23 mouse cellular contexts compared by ENCODE assay signal in the genomic region with DNA sequence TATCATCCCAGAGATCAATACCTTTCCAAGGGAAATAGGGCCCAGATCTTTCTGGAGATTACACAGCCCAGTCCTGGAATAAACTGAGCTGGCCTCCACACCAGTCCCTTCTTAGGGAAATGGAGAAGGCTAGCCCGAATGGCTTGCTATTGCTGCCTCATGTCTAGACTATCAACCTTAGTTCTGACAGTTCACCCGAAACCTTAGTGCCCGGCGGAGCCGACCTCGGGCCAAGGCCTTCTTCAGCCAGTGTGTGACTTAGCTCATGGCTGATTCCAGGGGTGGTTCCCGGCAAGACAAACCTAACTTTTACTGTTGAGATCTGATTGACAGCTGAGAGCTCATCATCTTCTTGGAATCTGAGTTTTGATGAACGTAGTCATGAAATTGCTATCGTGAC.
A peak's percentile ranks its signal among the peaks of the same experiment; 100 is the strongest.
DNase-seq lines count a peak whose midpoint lies in the region; ATAC-seq lines count a peak whose summit lies in the region.
"Had no signal": no experiment of that assay in that cellular context is flagged by ENCODE, and none has a peak within 500 bp of the region (broad histone marks: within the 10 kb centered on the region; RNA-seq: fewer than 3 reads in every experiment).

No protein-coding gene starts in this region.

- WGBS in lung, embryonic 15.5 days, result 66% methylated on average over 9 of the region's 9 CpGs
- 61% methylated on average over 9 of the region's 9 CpGs for WGBS in intestine, embryonic 16.5 days
- WGBS in stomach, embryonic 16.5 days, result 64% methylated on average over 9 of the region's 9 CpGs
- WGBS in kidney, embryonic 16.5 days, result 85% methylated on average over 9 of the region's 9 CpGs

- peaks cover 70% of the 10 kb centered on the region for H3K4me1 ChIP-seq in lung, embryonic 15.5 days
- H3K4me1 ChIP-seq in intestine, embryonic 16.5 days (ENCODE audit: control insufficient read depth, insufficient read depth, low read length), result peaks cover 55% of the 10 kb centered on the region
- H3K4me1 ChIP-seq in stomach, embryonic 16.5 days (ENCODE audit: control insufficient read depth, insufficient read depth, low read length), result peaks cover 44% of the 10 kb centered on the region
- H3K4me1 ChIP-seq in kidney, embryonic 16.5 days (ENCODE audit: insufficient read depth, low read length), result peaks cover 18% of the 10 kb centered on the region
- H3K4me1 ChIP-seq: embryonic facial prominence, embryonic 12.5 days had no signal

- 0 out of 2 replicates have a peak, but pooled peaks cover 3% of the 10 kb centered on the region for H3K36me3 ChIP-seq in lung, embryonic 15.5 days
- peaks cover 14% of the 10 kb centered on the region for H3K36me3 ChIP-seq in intestine, embryonic 16.5 days (ENCODE audit: control insufficient read depth, insufficient read depth, low read length)
- H3K36me3 ChIP-seq in stomach, embryonic 16.5 days (ENCODE audit: control insufficient read depth, insufficient read depth, low read length), result no peaks in the 10 kb centered on the region
- peaks cover 8% of the 10 kb centered on the region; the same call in 1 of the 2 replicates for H3K36me3 ChIP-seq in kidney, embryonic 16.5 days (ENCODE audit: insufficient read depth, low read length)

- no peaks in the 10 kb centered on the region for H3K27me3 ChIP-seq in lung, embryonic 15.5 days
- no peaks in the 10 kb centered on the region for H3K27me3 ChIP-seq in intestine, embryonic 16.5 days (replicated peaks; ENCODE audit: control insufficient read depth, insufficient read depth, low read length)
- no peaks in the 10 kb centered on the region for H3K27me3 ChIP-seq in stomach, embryonic 16.5 days (ENCODE audit: control insufficient read depth, insufficient read depth, low read length)
- no peaks in the 10 kb centered on the region for H3K27me3 ChIP-seq in kidney, embryonic 16.5 days (ENCODE audit: insufficient read depth, low read length)
- H3K27me3 ChIP-seq: embryonic facial prominence, embryonic 12.5 days; midbrain, embryonic 15.5 days; neural tube, embryonic 12.5 days had no signal

- H3K4me2 ChIP-seq in lung, embryonic 15.5 days, result no peak overlapping the region
- H3K4me2 ChIP-seq in intestine, embryonic 16.5 days (ENCODE audit: low read depth, low read length), result no peak overlapping the region
- H3K4me2 ChIP-seq in stomach, embryonic 16.5 days (ENCODE audit: low read depth, low read length), result no peak overlapping the region
- H3K4me2 ChIP-seq in kidney, embryonic 16.5 days (replicated peaks; ENCODE audit: low read depth, low read length), result no peak overlapping the region
- H3K4me2 ChIP-seq: embryonic facial prominence, embryonic 12.5 days; midbrain, embryonic 15.5 days; neural tube, embryonic 12.5 days had no signal

- H3K9me3 ChIP-seq in lung, embryonic 15.5 days, result no peaks in the 10 kb centered on the region
- no peaks in the 10 kb centered on the region for H3K9me3 ChIP-seq in intestine, embryonic 16.5 days (ENCODE audit: control insufficient read depth, low read length)
- H3K9me3 ChIP-seq in stomach, embryonic 16.5 days (replicated peaks; ENCODE audit: control insufficient read depth, low read length), result no peaks in the 10 kb centered on the region
- H3K9me3 ChIP-seq in kidney, embryonic 16.5 days (ENCODE audit: low read length), result no peaks in the 10 kb centered on the region
- H3K9me3 ChIP-seq: embryonic facial prominence, embryonic 12.5 days; hindbrain, embryonic 10.5 days; midbrain, embryonic 15.5 days; neural tube, embryonic 12.5 days had no signal

- H3K9ac ChIP-seq in lung, embryonic 15.5 days, result no peak overlapping the region
- H3K9ac ChIP-seq in intestine, embryonic 16.5 days (ENCODE audit: low read depth, low read length), result peak overlapping the region; percentile 48
- H3K9ac ChIP-seq in stomach, embryonic 16.5 days (ENCODE audit: low read length), result 0 out of 2 replicates have a peak overlapping the region, but pooled peaks have one; percentile 20
- H3K9ac ChIP-seq in kidney, embryonic 16.5 days (replicated peaks; ENCODE audit: low read length), result no peak overlapping the region
- H3K9ac ChIP-seq: embryonic facial prominence, embryonic 12.5 days; forebrain, postnatal 0 days; liver, embryonic 14.5 days; midbrain, embryonic 15.5 days; neural tube, embryonic 12.5 days had no signal

- no peak for ATAC-seq in lung, embryonic 15.5 days (ENCODE audit: borderline replicate concordance, extremely low read depth, low FRiP score, low TSS enrichment)
- ATAC-seq in intestine, embryonic 16.5 days, result no peak
- ATAC-seq in stomach, embryonic 16.5 days (ENCODE audit: insufficient read depth, low FRiP score), result no peak
- no peak for ATAC-seq in kidney, embryonic 16.5 days (ENCODE audit: low FRiP score, low TSS enrichment)
- ATAC-seq: forebrain, postnatal 0 days; midbrain, embryonic 15.5 days had no signal

- H3K4me3 ChIP-seq in lung, embryonic 15.5 days, result no peak overlapping the region
- no peak overlapping the region for H3K4me3 ChIP-seq in intestine, embryonic 16.5 days (ENCODE audit: low read length)
- H3K4me3 ChIP-seq in stomach, embryonic 16.5 days (replicated peaks; ENCODE audit: low read length), result no peak overlapping the region
- no peak overlapping the region for H3K4me3 ChIP-seq in kidney, embryonic 16.5 days (ENCODE audit: low read length)
- H3K4me3 ChIP-seq: embryonic facial prominence, embryonic 12.5 days; hindbrain, embryonic 10.5 days; layer of hippocampus, adult 2 months; midbrain, embryonic 15.5 days; neural tube, embryonic 12.5 days had no signal

- H3K27ac ChIP-seq in lung, embryonic 15.5 days, result peak overlapping the region; percentile 86
- H3K27ac ChIP-seq in intestine, embryonic 16.5 days (ENCODE audit: low read length), result peak overlapping the region; percentile 94
- peak overlapping the region; percentile 88 for H3K27ac ChIP-seq in stomach, embryonic 16.5 days (ENCODE audit: low read length)
- H3K27ac ChIP-seq in kidney, embryonic 16.5 days (ENCODE audit: low read length), result no peak overlapping the region
- H3K27ac ChIP-seq: embryonic facial prominence, embryonic 12.5 days; hindbrain, embryonic 10.5 days; layer of hippocampus, adult 2 months; liver, embryonic 14.5 days; midbrain, embryonic 15.5 days; neural tube, embryonic 12.5 days had no signal

- peak; percentile 43 for DNase-seq in adrenal gland, postnatal 25 days
- no peak for DNase-seq in adrenal gland, adult 8-10 months
- DNase-seq in lung, postnatal 4 days, result no peak
- no peak for DNase-seq in urinary bladder, adult 2 months (ENCODE audit: low spot score)
- DNase-seq: cerebellum, adult 2 months; cerebellum, postnatal 25 days; forebrain, postnatal 0 days; kidney, adult 9 months; kidney, postnatal 25 days; right cerebral cortex, postnatal 14 days; spleen, adult 18-20 months; thymus, adult 18-20 months; thymus, postnatal 36 days had no signal

Comparison
In these comparisons a context has a peak if more than half of its experiments do, and no peak if none do; other contexts are left out.
1. H3K9ac ChIP-seq: peak in intestine, embryonic 16.5 days (single experiment) and stomach, embryonic 16.5 days (single experiment); none in lung, embryonic 15.5 days (single experiment) and kidney, embryonic 16.5 days (single experiment).